Mouse (Mus musculus): ENCODE results near the gene Zfyve1.

Zfyve1 gene

GRCm38 (mm10) chr12:83523056-83523455 is 74.0 kb downstream of the Zfyve1 start:
- DNase-seq (ENCODE audit: low spot score in 2 of 2): no peak

DNA sequence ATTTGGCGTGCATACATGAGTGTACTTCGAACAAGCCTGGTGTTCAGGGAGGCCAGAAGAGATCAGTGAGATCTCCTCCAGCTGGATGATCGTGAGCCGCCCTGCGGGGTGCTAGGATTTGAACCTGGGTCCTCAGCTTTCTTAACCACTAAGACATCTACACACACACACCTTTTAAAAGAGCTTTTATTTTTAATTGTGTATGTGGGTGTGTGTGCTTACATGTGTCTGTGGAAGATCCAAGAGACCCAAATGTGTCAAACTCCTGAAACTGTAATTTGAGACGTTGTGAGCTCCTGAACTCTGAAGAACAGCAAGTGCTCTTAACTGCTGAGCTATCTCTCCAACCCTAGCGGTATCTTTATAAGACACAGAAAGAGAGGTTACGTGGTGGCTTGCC is 75.9 kb downstream of the Zfyve1 start:
- no peak for DNase-seq (ENCODE audit: low spot score in 2 of 2)

- DNase-seq (ENCODE audit: low spot score in 2 of 2): peak; percentile 97 to 98
These were observed 76.6 kb downstream of the Zfyve1 start, which contains the start of gene Dcaf4 for GRCm38 (mm10) chr12:83520311-83520890. Dcaf4 (plus strand) TSS chr12:83520466.

DNA sequence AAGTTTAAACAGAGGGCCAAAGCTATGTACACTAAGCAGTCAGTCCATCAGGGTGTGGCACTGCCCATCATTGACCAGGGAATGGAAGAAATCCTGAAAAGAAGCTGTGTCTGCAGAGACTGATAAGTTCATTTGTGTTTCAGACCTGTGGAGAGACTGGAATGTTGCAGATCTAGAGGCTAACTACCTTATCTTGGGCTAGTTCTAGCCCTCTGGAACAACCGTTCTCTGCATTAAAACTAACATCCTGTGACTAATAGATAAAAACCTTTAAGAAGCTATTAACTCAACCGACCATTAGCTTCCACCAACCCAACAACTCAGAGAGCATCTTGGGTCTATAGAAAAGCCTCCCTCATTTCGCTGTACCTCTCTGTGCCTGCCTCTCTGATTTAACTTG is 79.4 kb downstream of the Zfyve1 start:
- DNase-seq (ENCODE audit: low spot score in 2 of 2): no peak

GRCm38 (mm10) chr12:83514216-83514615 is 82.8 kb downstream of the Zfyve1 start:
- DNase-seq (ENCODE audit: low spot score in 2 of 2): no peak

GRCm38 (mm10) chr12:83513185-83513584 is 83.8 kb downstream of the Zfyve1 start:
- DNase-seq (ENCODE audit: low spot score in 2 of 2): peak in 1 of 2 experiments; percentile 56

- DNase-seq (ENCODE audit: low spot score in 2 of 2): no peak
These were observed 84.2 kb downstream of the Zfyve1 start for GRCm38 (mm10) chr12:83512783-83513182.

DNA sequence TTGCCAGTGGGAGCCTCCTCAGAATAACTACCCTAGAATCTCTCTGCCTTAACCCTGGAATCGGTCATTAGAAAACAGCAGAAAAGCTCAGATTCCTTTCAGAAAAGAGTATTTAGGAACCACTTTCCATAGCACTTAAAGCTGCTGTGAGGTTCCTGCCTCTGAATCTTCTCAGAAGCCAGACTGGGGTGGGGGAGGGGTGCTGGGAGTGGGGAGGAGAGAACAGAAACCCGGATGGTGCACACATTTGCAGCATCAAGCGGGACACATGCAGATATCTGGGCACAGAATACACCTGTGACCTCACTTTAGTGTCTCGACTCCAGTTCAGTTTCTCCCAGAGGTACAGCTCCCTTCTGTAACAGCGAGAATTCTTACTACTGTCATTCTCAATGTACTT is 86.4 kb downstream of the Zfyve1 start:
- DNase-seq (ENCODE audit: low spot score in 2 of 2): no peak

- no peak for DNase-seq (ENCODE audit: low spot score in 2 of 2)
These were observed 90.5 kb downstream of the Zfyve1 start for GRCm38 (mm10) chr12:83506543-83506942.

DNA sequence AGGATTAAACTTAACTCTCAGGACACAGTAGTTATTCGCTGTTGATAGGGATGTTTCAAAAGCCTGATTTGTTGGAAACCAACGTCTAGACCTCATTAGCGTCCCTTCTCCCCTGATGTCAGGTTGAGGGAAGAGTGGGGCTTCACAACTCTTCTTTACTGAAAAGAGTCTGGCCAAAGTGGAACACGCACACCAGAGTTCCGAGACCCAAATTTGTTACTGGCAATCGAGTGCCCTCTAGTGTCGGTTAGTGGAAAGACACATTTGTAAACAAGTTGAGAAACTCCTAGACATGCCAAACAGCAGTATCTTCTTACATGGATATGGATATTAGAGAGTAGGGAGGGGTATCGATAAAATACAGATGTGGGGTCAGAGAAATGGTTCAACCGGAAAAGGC is 94.8 kb downstream of the Zfyve1 start:
- DNase-seq (ENCODE audit: low spot score in 2 of 2): peak; percentile 71 to 80

- DNase-seq (ENCODE audit: low spot score in 2 of 2): no peak
These were observed 97.8 kb downstream of the Zfyve1 start for GRCm38 (mm10) chr12:83499256-83499655.

DNA sequence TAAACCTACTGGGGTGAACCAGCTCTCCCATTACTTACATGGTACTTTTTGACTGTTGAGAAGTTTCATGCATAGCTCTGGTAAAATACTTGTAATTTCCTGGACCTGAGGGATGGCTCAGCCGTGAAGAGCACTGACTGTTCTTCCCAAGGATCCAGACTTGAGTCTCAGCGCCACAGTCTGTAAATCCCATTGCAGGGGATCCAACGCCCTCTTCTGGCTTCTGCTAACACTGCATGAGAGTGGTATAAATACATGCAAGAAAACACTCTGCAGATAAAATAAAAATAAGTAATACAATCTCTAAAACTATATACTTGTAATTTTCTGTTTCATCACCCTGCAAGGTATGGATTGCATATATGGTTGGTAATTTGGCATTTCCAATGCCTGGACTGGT is 99.1 kb downstream of the Zfyve1 start:
- no peak for DNase-seq (ENCODE audit: low spot score in 2 of 2)

DNA sequence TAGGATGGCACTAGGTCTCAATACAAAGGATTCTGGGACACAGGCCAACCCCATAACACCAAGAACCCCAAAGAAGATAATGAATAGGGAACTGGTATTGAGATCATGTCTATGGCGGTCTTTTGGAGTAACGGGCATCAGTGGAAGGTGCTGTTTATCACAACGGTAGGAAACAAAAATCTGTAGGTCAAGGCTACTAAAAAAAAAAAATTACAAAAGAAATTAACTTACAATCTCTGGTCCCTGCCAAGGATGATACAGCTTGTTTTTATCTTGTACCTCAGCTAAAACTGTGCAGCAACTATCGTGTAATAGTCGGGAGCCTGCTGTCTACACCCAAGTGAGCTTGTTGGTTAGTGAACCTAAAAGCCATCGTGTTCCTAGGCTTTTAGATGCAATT is 100.3 kb downstream of the Zfyve1 start:
- no peak for DNase-seq (ENCODE audit: low spot score in 2 of 2)

Measured in right cerebral cortex, postnatal 10 days (tissue).